Mouse (Mus musculus) MEL (cell line): Measurements from ENCODE around the gene Gpld1. TPM values are rescaled to one million over a fixed set of nuclear protein-coding genes. Genes with fewer than 3 reads are reported as not detected.

Experiments
- DNase-seq: peaks from one replicate; pipeline ENCODE4 v3.0.0; 2011; ENCODE audit warnings: low read depth, low spot score
- H3K27ac ChIP-seq: 2 replicates; pipeline ENCODE4 v1.5.1; 2012; ENCODE audit warnings: low read depth, mild to moderate bottlenecking, control low read depth, low read length, moderate library complexity; ENCODE audit not compliant: control insufficient read depth
- H3K27me3 ChIP-seq, 2 experiments: fragments of 150-350 bp in 1 of 2; sonication (generic) in 1 of 2; 2 replicates each; pipeline ENCODE4 v1.6.1; 2012; ENCODE audit warnings: low read length in 2 of 2, mild to moderate bottlenecking in 2 of 2, improper control_type of control experiment in 1 of 2, moderate library complexity in 1 of 2; ENCODE audit not compliant: insufficient read depth in 2 of 2, control insufficient read depth in 1 of 2
- H3K36me3 ChIP-seq, 2 experiments: 2 replicates each; pipeline ENCODE4 v1.6.1; 2012 to 2014; ENCODE audit warnings: low read length in 2 of 2, improper control_type of control experiment in 1 of 2, inconsistent platforms in 1 of 2, mild to moderate bottlenecking in 1 of 2; ENCODE audit not compliant: insufficient read depth in 2 of 2, control insufficient read depth in 1 of 2
- H3K4me1 ChIP-seq, 2 experiments: fragments of 150-350 bp in 1 of 2; sonication (generic) in 1 of 2; 2 replicates each; pipeline ENCODE4 v1.6.1; 2012; ENCODE audit warnings: low read length in 2 of 2, improper control_type of control experiment in 1 of 2, mild to moderate bottlenecking in 1 of 2; ENCODE audit not compliant: insufficient read depth in 2 of 2, control insufficient read depth in 1 of 2
- H3K4me3 ChIP-seq, 2 experiments: fragments of 150-350 bp in 1 of 2; sonication (generic) in 1 of 2; 2 replicates each; pipeline ENCODE4 v1.5.1; 2012; ENCODE audit warnings: low read depth in 2 of 2, low read length in 2 of 2, mild to moderate bottlenecking in 2 of 2, moderate library complexity in 2 of 2, control low read depth in 1 of 2, improper control_type of control experiment in 1 of 2; ENCODE audit not compliant: control insufficient read depth in 1 of 2, insufficient read depth in 1 of 2
- H3K79me2 ChIP-seq: 2 replicates; pipeline ENCODE4 v1.6.1; 2012; ENCODE audit warnings: mild to moderate bottlenecking, low read length, moderate library complexity; ENCODE audit not compliant: control insufficient read depth, poor library complexity, insufficient read depth
- H3K9ac ChIP-seq: 2 replicates; pipeline ENCODE4 v1.6.1; 2012; ENCODE audit warnings: low read depth, mild to moderate bottlenecking, control low read depth, low read length, moderate library complexity; ENCODE audit not compliant: control insufficient read depth, poor library complexity, severe bottlenecking
- H3K9me3 ChIP-seq: fragments of 150-350 bp; sonication (generic); replicated peaks from 2 replicates; pipeline ENCODE4 v1.6.1; 2012; ENCODE audit warnings: mild to moderate bottlenecking, low read length, improper control_type of control experiment, moderate library complexity; ENCODE audit not compliant: insufficient read depth
- E2F4 ChIP-seq: IDR thresholded peaks from 2 replicates; pipeline ENCODE4 v1.6.1; 2011; ENCODE audit warnings: low read depth, low read length, improper control_type of control experiment, borderline replicate concordance
- GABPA ChIP-seq: IDR thresholded peaks from 2 replicates; pipeline ENCODE4 v1.6.1; 2012; ENCODE audit warnings: low read depth, mild to moderate bottlenecking, inconsistent platforms, low read length, improper control_type of control experiment, moderate library complexity
- GATA1 ChIP-seq: IDR thresholded peaks from 2 replicates; pipeline ENCODE4 v1.6.1; 2011; ENCODE audit warnings: low read depth, low read length, improper control_type of control experiment
- MAX ChIP-seq: IDR thresholded peaks from 2 replicates; pipeline ENCODE4 v1.6.1; 2011; ENCODE audit warnings: low read length, improper control_type of control experiment
- MEF2A ChIP-seq: IDR thresholded peaks from 2 replicates; pipeline ENCODE4 v1.6.1; 2014; ENCODE audit warnings: low read depth, mild to moderate bottlenecking, inconsistent platforms, low read length, improper control_type of control experiment; ENCODE audit not compliant: poor library complexity, insufficient replicate concordance, severe bottlenecking; ENCODE audit errors: extremely low read depth
- MYB ChIP-seq: IDR thresholded peaks from 2 replicates; pipeline ENCODE4 v1.6.1; 2011; ENCODE audit warnings: mild to moderate bottlenecking, low read depth, low read length, improper control_type of control experiment
- POLR2AphosphoS2 ChIP-seq: IDR thresholded peaks from 2 replicates; pipeline ENCODE4 v1.6.1; 2011; ENCODE audit warnings: low read length, improper control_type of control experiment
- USF1 ChIP-seq: IDR thresholded peaks from 2 replicates; pipeline ENCODE4 v1.6.1; 2014; ENCODE audit warnings: low read depth, mild to moderate bottlenecking, inconsistent platforms, low read length, improper control_type of control experiment, moderate library complexity
- USF2 ChIP-seq, 2 experiments: IDR thresholded peaks; 2 replicates each; pipeline ENCODE4 v1.6.1; 2011 to 2012; ENCODE audit warnings: improper control_type of control experiment in 2 of 2, low read length in 2 of 2, borderline replicate concordance in 1 of 2, inconsistent platforms in 1 of 2, low read depth in 1 of 2, mild to moderate bottlenecking in 1 of 2; ENCODE audit not compliant: insufficient read depth in 1 of 2
- ZMIZ1 ChIP-seq: IDR thresholded peaks from 2 replicates; pipeline ENCODE4 v1.6.1; 2012; ENCODE audit warnings: low read depth, mild to moderate bottlenecking, inconsistent platforms, low read length, improper control_type of control experiment, moderate library complexity
- polyA plus RNA-seq, 2 experiments: library from polyadenylated mRNA; stranded (reverse) in 1 of 2; unstranded in 1 of 2; fragments of >175 nt in 1 of 2; fragments of >200 nt in 1 of 2; gene quantifications; 2 replicates each; pipeline versions ENCODE4 v1.2.1 to v1.2.4; 2012; ENCODE audit warnings: low replicate concordance in 2 of 2, low read depth in 1 of 2; ENCODE audit not compliant: insufficient read length in 2 of 2, insufficient read depth in 1 of 2, missing spikeins in 1 of 2
- total RNA-seq: library from RNA; depleted of rRNA; stranded (reverse); fragments of 300-350 nt; gene quantifications from 2 replicates; pipeline ENCODE4 v1.2.3, GENCODE M21; 2012

Gpld1 gene
- total and polyA plus RNA-seq, 3 experiments, result 0.03 to 0.92 TPM; not detected in 1

DNA sequence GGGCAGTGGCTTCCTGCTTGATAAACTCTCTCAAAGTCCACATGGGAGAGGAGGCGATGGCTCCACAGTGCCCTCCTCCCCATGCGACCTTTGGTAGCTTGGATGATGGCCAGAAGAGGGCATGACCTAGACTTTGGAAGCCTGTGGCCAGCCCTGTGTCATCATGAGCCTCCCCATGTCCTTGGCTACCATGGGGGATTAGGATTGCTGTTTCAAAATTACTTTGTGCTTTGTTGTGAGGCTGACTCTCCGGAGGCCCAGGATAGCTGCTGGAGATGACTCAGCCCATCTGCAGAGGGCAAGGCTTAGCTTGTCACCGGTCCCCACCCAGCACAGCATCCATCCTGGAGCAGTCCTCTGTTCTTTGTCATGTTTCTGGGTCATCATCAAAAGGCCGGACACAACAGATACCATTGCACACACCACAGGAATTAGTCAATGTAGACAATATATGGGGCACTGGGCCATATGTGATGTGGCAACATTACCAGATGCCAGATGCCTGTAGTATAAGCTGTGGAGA, 34.9 kb downstream of the Gpld1 start:
- H3K4me3 ChIP-seq, result no peak overlapping the region
- H3K27me3 ChIP-seq, result no peaks in the 10 kb centered on the region
- H3K36me3 ChIP-seq, result no peaks in the 10 kb centered on the region
- H3K9me3 ChIP-seq, result no peaks in the 10 kb centered on the region
- no peak overlapping the region for H3K27ac ChIP-seq
- no peaks in the 10 kb centered on the region for H3K79me2 ChIP-seq
- no peaks in the 10 kb centered on the region for H3K4me1 ChIP-seq
- no peak overlapping the region for H3K9ac ChIP-seq
- TF ChIP-seq POLR2AphosphoS2 (no peak), USF2 (IDR thresholded peaks at IDR 0.05; ENCODE audit: borderline replicate concordance in 1 of 2, insufficient read depth in 1 of 2, low read depth in 1 of 2, low read length in 2 of 2) (no peak), GATA1 (no peak), E2F4 (no peak)
- DNase-seq, result no peak

- no peaks in the 10 kb centered on the region for H3K79me2 ChIP-seq
- H3K4me3 ChIP-seq, result no peak overlapping the region
- no peak overlapping the region for H3K27ac ChIP-seq
- no peaks in the 10 kb centered on the region for H3K36me3 ChIP-seq
- H3K9me3 ChIP-seq, result no peaks in the 10 kb centered on the region
- DNase-seq, result no peak
- no peak overlapping the region for H3K9ac ChIP-seq
- no peaks in the 10 kb centered on the region for H3K27me3 ChIP-seq
- no peak for TF ChIP-seq ZMIZ1
- TF ChIP-seq USF1, result no peak
- TF ChIP-seq MYB, result no peak
- H3K4me1 ChIP-seq, result no peaks in the 10 kb centered on the region
Measured at GRCm38 (mm10) chr13:24981031-24981430, 38.1 kb downstream of the Gpld1 start.

DNA sequence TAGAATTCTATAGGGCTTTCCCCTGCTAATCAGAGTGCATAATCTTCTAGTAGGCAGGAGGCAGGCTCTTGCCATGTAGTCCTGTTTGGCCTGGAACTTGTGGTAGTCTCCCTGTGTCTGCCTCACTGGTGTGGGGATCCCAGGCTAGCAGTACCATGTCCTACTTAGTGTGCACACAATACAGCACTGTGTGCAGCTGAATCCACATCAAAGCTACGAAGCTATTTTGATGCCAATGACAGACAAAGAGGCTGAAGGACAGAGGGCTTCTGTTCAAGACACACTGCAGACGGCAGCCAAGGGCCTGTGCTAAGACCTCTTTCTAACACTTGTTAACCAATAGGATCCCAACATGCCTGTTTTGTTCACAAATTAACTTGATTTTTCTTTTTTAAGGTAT, 42.5 kb downstream of the Gpld1 start:
- Histone ChIP-seq H3K27ac (no peak overlapping the region), H3K9me3 (no peaks in the 10 kb centered on the region), H3K27me3 (no peaks in the 10 kb centered on the region), H3K79me2 (no peaks in the 10 kb centered on the region), H3K4me3 (no peak overlapping the region), H3K36me3 (no peaks in the 10 kb centered on the region), H3K4me1 (no peaks in the 10 kb centered on the region), H3K9ac (no peak overlapping the region)
- no peak for DNase-seq
- TF ChIP-seq MAX, result no peak
- no peak for TF ChIP-seq GABPA
- no peak for TF ChIP-seq MEF2A
